Mouse (Mus musculus) E14TG2a.4 (cell line): ENCODE measurements around the gene Tmem186.

Source experiments
- H3K27me3 ChIP-seq: 2 replicates; pipeline ENCODE4 v1.6.1; 2014; ENCODE audit warnings: low read length, control low read depth; ENCODE audit not compliant: insufficient read depth
- H3K36me3 ChIP-seq: 2 replicates; pipeline ENCODE4 v1.6.1; 2014; ENCODE audit warnings: low read length, control low read depth; ENCODE audit not compliant: insufficient read depth
- H3K4me1 ChIP-seq: replicated peaks from 2 replicates; pipeline ENCODE4 v1.6.1; 2014; ENCODE audit warnings: low read depth, low read length, control low read depth
- H3K4me3 ChIP-seq: replicated peaks from 2 replicates; pipeline ENCODE4 v1.5.1; 2014; ENCODE audit warnings: mild to moderate bottlenecking, low read length
- H3K9me3 ChIP-seq: 2 replicates; pipeline ENCODE4 v1.6.1; 2014; ENCODE audit warnings: low read length, control low read depth
- CTCF ChIP-seq: conservative IDR thresholded peaks from 2 replicates; pipeline ENCODE4 v1.5.1; 2014; ENCODE audit warnings: low read length
- NANOG ChIP-seq: IDR thresholded peaks from 2 replicates; pipeline ENCODE4 v1.6.1; 2014; ENCODE audit warnings: borderline replicate concordance, low read length, mixed read lengths
- POU5F1 ChIP-seq: IDR thresholded peaks from 2 replicates; pipeline ENCODE4 v1.6.1; 2014; ENCODE audit warnings: low read length, borderline replicate concordance

Tmem186 gene

DNA sequence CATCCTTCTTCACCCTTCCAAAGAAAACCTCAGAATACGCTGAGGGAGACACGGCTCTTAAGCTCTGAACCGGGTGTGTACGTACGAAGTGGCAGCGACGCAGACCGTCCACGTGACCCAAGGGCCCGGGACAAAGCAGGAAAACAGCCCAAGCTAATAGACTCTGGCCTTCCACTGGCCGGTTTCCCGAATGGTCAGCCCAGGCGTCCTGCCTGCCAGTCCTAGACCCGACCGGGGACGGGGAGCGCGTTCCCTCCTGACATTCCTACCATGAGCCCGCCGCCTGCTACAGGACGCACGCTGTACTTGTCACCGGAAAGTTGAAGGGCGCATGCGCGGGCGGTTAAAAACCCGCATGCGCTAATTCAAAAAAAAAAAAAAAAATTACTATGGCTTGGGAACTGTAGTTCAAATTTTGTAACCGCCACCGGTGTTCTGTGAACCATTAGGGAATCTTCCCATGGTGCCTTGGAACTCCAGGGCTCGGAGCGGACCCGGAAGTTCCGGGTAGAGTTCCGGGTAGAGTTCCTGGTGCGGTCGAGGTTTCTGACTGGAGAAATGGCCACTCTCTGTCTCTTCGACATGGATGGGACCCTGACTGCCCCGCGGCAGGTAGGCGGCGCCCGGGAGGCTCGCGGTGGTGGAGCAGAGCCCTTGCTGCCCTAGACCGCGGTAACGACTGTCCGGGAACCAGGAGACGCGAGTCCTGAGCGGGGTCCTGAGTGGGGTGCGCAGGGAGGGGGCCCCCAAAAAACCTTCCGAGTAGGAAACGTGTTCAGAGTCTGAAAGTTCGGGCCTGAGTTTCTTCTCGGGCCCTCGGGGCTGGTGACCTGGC is at the start of gene Tmem186, which contains the start of gene Pmm2:
Tmem186 (minus strand) TSS at position 496 of the 835 bp plus-strand sequence.
Pmm2 (plus strand) TSS at position 458 of the 835 bp plus-strand sequence.
- Histone ChIP-seq H3K4me1 (peaks cover 60% of the 10 kb centered on the region), H3K4me3 (peak within 1 kb of the TSS; percentile 96), H3K27me3 (no peaks in the 10 kb centered on the region), H3K36me3 (peaks cover 68% of the 10 kb centered on the region), H3K9me3 (no peaks in the 10 kb centered on the region)
- no peak for TF ChIP-seq POU5F1

DNA sequence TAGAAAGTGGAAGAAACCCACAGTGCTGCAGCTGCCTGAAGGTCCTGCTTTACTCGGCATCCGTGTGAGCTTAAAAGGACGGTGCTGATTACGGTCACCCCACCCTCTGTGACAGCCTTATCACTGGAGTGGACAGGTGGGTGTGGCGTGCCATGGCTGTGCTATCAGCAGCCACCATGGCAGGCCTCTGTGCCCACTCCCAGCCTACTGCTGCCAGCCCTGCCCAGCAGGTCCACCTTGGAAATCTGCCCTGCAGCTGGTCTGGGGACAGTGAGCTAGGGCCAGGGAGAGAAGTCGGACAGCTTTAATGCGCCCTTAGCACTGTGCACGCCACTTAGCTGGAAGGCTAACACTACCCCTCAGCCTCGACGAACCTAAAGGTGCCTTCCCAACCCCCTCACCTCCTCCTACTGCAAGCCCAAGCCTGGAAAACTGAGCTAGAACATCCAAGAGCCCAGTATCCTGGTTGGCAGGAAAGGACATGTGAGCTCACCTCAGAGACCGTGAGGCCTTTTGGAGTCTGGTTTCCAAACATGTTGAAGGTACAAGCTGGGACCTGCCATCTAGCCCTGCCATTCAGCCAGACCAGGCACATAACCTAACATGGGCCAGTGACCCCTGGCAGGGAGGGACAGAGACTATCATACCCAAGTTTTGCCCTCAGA is 49.5 kb upstream of the Tmem186 start:
- TF ChIP-seq NANOG (no peak), POU5F1 (no peak), CTCF (no peak)
- H3K9me3 ChIP-seq = peaks cover 10% of the 10 kb centered on the region
- peaks cover 80% of the 10 kb centered on the region for H3K4me1 ChIP-seq
- H3K4me3 ChIP-seq = no peak overlapping the region
- H3K36me3 ChIP-seq = peaks cover 97% of the 10 kb centered on the region
- H3K27me3 ChIP-seq = no peaks in the 10 kb centered on the region

DNA sequence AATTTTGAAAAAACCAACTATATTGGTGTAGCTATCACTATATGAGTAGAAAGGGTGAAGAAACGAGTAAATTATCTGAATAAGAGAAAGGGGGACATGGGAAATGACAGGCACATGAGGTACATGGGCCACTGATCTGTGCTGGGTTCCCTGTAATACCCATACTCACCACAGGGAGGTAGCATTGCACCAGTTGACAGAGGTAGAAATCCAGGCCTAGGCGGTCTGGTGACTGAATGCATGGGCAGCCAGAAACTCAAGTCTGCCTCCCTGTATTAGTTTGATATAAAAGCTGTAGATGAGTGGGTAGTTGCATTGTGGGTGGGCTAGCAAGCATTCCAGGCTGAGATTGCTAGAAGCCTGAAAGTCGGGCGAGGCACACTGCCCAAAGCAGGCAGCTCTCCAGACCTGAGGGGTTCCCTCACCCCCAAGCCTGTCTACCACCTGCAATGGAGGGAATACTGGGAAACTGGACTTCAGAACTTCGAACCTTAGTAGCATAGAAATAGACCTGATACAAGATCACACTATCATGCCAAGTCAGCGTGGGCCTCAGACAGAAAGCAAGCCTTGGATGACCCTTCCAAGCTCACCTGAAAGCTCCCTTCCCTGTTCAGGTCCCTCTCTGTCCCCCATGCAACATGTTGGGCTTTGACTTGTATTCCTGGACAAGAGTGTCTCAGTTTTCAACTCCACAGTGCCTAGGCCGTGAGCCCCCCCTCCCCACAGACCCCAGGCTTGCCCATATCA is 48.8 kb upstream of the Tmem186 start:
- H3K4me3 ChIP-seq = no peak overlapping the region
- H3K4me1 ChIP-seq = peaks cover 73% of the 10 kb centered on the region
- H3K36me3 ChIP-seq = peaks cover 89% of the 10 kb centered on the region
- TF ChIP-seq CTCF (peak; percentile 89), POU5F1 (no peak)
- H3K9me3 ChIP-seq = peaks cover 10% of the 10 kb centered on the region
- H3K27me3 ChIP-seq = no peaks in the 10 kb centered on the region

DNA sequence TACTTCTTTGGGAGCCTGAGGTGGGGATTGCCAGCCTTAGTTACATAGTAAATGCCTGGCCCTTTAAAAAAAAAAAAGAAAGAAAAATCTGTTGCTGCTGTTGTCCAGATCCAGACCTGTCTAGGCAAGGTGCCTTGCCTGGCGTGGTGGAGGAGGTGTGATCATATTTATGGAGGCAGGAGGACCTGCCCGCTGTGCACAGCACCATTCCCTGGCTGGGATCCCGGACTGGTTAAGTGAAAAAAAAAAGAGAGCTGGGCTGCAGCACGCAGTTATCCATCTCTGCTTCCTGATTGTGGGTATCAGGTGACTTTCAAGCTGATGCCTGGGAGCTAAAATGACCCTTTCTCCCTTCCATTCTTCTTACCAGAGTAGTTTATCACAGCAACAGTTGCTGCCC is 47.6 kb upstream of the Tmem186 start:
- H3K36me3 ChIP-seq = peaks cover 77% of the 10 kb centered on the region
- no peaks in the 10 kb centered on the region for H3K27me3 ChIP-seq
- no peak overlapping the region for H3K4me3 ChIP-seq
- TF ChIP-seq NANOG = no peak
- no peak for TF ChIP-seq CTCF
- TF ChIP-seq POU5F1 = no peak
- H3K4me1 ChIP-seq = peaks cover 64% of the 10 kb centered on the region
- peaks cover 10% of the 10 kb centered on the region for H3K9me3 ChIP-seq

DNA sequence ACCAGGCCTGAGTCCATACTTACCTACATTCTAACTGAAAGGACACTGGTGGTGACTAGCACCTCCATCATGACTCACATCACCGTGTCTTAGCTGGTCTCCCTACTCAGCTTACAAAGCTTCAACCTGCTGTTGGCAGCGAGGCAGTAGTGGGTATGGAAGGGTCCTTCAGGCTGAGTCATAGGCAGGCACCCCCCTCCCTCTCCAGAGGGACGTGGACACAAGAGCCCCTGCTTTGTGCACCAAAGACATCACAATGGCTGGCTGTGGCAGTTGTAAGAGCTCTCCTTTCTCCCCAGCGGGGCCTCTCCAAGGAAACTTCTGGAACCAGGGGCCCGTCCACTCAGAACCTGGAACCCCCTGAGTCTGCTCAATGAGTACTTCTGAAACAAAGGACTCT is 43.0 kb upstream of the Tmem186 start, which contains the start of gene Gm5767:
Gm5767 (plus strand) TSS at position 301 of the 400 bp plus-strand sequence.
- H3K9me3 ChIP-seq = peaks cover 10% of the 10 kb centered on the region
- TF ChIP-seq NANOG (no peak), CTCF (no peak), POU5F1 (no peak)
- H3K4me1 ChIP-seq = peaks cover 28% of the 10 kb centered on the region
- no peaks in the 10 kb centered on the region for H3K27me3 ChIP-seq
- H3K4me3 ChIP-seq = no peak within 1 kb of the TSS
- peaks cover 33% of the 10 kb centered on the region for H3K36me3 ChIP-seq

DNA sequence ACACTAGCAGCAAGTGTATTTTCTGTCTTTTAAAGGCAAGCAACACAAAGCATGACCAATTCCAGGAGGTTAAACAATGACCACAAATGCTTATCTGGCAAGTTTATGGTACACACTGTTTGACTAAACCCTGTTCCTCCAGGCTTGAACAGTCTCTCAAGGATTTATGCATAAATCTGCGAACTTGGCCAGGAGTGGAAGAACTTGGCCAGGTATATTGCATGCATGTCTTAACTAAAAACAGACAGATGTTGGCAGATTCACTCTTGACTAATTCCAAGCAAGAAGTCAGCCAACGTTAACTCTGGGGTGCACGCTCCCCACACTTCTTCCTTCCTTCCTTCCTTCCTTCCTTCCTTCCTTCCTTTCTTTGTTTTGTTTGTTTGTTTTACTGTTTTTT is 42.3 kb upstream of the Tmem186 start:
- no peaks in the 10 kb centered on the region for H3K27me3 ChIP-seq

DNA sequence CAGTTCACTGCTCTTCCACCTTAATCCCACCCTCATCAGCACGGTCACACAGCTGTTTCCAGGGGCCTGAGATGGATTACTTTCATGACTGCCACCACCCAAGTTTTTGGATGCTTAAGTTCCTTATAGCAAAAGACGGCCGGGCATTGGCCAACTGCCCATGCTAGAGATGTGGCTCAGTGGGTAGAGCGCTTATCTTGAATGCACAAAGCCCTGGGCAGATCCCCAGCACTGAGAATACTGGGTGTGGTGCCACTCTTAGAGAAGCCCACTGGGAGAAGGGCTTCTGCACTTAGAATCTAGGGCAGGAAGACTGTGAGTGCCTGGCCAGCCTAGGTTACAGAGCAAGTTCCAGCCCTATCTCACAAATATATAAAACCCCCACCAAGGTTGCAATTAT is 41.2 kb upstream of the Tmem186 start:
- peaks cover 15% of the 10 kb centered on the region for H3K4me1 ChIP-seq
- peaks cover 10% of the 10 kb centered on the region for H3K9me3 ChIP-seq
- TF ChIP-seq NANOG = no peak
- H3K27me3 ChIP-seq = peaks cover 1% of the 10 kb centered on the region
- no peak overlapping the region for H3K4me3 ChIP-seq
- peaks cover 16% of the 10 kb centered on the region for H3K36me3 ChIP-seq

More for the DNA sequence above, 42.3 kb upstream of the Tmem186 start:
- Histone ChIP-seq H3K4me3 (no peak overlapping the region), H3K4me1 (peaks cover 21% of the 10 kb centered on the region), H3K36me3 (peaks cover 27% of the 10 kb centered on the region), H3K9me3 (peaks cover 10% of the 10 kb centered on the region)
- TF ChIP-seq NANOG (no peak), POU5F1 (no peak), CTCF (no peak)

DNA sequence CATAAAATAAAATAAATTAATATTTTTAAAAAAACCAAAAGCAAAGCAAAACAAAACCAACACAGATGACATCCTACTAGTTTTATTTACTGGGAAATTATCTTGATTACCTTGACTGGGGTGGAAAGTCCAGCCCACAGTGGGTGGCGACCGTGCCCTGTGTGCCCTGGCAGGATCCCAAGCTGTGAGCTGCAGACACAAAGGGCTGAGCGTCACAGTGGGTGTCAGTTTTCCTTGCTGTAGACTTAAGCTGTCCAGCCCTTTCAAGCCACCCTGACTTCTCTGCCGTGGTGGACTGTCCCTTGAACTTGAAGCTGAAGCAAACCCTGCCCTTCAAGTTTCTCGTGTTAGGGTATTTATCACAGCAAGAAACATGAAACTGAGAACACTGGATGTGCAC is 40.5 kb upstream of the Tmem186 start:
- H3K27me3 ChIP-seq = peaks cover 8% of the 10 kb centered on the region
- peaks cover 7% of the 10 kb centered on the region for H3K9me3 ChIP-seq
- H3K36me3 ChIP-seq = peaks cover 10% of the 10 kb centered on the region
- H3K4me3 ChIP-seq = no peak overlapping the region
- peaks cover 13% of the 10 kb centered on the region; the same call in 1 of the 2 replicates for H3K4me1 ChIP-seq
- TF ChIP-seq CTCF (no peak; the same call in 1 of the 2 replicates), POU5F1 (no peak), NANOG (no peak)
